Mouse (Mus musculus) cerebellum, postnatal 10 days (tissue): ENCODE results near the gene Hcn1.

Experiments used
- DNase-seq, 2 experiments: peaks; one replicate each; pipeline ENCODE4 v3.0.0; 2021; ENCODE audit warnings: mixed read lengths in 2 of 2

The Hcn1 gene

DNA sequence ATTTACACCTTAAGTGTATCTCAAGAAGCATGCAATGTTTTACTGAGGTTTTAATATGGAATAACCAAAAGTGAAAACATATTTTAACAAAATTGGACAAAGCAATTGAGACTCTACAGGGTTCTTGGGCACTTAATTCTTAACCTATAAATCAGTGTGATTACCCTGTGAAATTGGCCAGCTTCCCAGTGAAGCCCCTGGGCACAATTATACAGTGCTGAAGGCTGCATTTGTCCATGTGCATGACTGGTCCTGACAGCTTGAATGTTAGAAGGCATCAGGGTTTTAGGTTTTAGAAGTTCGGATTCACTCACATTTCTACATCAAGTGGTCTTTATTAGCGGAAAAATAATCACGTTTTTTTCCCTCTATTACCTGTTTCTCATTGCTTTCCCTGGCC, 103.9 kb downstream of the Hcn1 start:
- DNase-seq: peak; percentile 73 to 81

DNA sequence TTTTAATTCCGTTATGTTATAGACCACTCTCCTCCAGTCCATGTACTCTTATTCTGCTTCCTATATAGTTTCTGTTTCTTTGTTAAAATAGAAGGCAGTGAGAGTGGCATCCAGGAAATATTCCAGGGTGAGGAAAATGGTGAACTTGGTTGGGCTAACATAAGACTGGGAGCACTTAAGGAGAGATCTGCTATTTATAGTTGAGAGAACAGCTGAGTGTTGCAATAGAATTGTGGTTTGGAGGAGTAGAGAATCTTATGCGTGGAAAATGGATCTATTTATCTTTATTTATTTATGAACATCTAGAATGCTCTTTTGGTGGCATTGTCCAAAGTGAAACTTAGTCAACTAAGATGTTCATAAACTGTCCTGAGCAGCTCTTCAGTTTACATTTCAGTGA, 104.4 kb downstream of the Hcn1 start:
- no peak for DNase-seq

DNA sequence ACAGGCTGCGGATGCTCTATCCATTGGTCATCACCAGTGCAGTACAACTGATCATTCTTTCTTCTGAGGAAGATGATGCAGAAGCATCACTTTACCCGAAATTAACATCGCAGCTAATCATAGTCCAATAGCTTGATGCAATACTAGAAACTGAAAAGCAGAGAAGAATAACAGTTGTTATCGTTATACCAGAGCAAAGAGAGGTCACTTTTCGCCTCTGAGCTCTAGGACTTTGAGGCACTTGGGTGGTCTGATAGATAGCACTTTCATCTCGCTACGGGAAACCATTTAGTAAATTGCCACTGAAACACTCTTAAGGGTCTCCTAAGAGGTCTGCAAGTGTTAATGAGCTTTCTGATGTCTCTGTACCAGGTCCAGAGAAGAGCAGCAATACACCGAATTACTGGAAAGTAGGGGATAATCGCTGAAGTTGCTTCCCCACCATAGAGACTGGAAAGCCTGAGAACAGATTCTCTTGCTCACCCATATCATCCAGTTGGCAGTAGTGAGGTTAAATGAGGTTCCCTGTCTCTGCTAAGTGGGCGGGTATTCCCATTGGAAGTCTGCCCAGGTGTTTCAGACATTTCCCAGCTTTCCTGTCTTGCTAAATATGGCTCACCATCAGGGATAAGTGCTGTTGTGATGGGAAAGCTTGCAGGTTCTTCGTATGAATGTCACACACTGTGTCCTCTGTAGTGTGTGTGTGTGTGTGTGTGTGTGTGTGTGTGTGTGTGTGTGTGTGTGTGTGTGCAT, 105.0 kb downstream of the Hcn1 start:
- peak; percentile 67 to 78 for DNase-seq

DNA sequence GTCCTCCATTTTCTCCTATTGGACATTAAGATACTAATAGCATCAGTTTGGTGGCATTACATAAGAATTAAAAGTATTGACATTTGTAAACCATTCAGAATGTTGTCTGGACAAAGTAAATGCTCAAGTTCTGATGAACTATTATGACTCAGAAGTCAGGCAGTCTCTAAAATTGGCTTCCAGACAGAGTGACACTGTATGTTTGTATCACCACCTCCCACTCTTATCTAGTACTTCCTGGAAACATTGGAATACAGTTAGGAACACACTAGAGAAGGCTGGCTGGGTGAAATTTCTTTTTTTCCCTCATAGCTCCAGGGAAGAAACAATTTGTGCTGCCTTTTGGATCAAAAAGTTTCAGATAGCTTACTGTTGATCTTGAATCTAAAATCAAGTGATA, 108.7 kb downstream of the Hcn1 start:
- no peak for DNase-seq

DNA sequence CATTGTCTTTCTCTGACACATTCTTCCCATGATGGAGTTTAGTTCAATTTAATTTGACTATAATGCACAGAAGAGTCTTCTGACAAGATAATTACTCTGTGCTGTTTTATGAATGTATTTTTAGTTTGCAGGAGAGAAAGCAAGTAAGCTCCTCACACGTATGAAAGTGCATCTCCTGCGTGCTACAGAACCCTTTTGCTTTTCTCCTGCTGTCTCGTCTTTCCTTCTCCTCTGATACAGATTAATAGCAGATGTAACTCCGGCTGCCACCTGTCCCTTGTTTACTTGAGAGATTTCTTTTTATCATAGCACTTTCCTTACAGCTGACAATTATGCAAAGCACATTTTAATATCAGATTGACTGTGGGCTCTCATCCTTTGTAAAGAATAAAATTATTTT, 120.0 kb downstream of the Hcn1 start:
- no peak for DNase-seq

DNA sequence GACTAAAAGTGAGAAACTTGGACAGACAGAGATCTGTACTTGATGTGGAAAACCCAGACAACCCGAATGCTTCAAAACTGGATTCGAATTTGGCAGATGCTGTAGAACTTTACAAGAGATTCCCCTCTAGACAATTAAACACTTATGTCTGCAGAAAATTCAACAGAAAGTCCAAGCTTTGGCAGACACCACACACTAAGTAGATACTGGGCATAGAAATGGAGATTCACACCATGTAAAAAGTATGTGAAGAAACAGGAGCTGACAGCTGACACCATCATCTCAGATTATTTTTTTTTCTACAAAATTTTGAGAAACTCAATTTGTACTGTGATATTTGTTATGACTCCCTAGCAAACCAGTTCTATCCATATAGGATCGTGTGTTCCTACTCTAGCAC, 122.0 kb downstream of the Hcn1 start:
- DNase-seq: no peak

DNA sequence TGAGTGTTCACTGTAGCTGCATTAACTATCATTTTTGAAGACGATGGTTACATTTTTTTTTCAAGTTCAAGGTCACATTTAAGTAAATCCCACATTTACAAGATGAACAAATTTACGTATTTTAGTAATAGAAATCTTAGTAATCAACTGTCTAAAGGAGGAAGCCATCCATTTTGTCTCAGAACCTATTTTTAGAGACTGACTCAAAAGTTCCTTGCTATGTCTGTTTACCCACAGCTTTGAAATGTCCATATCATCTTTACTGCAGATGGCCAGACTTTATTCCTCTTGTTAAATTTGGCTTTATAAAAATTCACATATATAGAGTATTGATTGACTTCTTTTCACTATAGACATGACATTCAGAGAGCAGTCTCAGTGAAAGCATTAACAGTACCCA, 126.3 kb downstream of the Hcn1 start:
- no peak for DNase-seq

DNA sequence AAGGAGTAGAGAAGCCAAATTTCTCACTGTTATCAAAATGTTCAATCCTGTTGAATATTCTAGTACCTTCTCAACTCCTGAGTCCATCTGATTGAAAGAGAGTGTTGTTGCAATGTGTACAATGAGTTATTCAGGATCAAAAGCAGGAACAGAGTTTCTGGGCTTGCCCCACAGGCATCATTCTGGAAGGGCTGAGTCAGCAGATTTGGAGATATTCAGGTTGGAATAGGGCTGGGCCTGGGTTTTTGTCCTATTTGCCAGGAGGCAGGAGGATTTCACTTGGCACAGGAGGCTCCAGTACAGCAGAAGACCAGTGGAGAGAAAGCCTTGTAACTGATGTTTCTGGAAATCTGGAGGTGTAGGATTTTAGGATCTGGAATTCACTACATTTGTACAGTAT, 130.6 kb downstream of the Hcn1 start:
- DNase-seq: peak; percentile 24 to 27

DNA sequence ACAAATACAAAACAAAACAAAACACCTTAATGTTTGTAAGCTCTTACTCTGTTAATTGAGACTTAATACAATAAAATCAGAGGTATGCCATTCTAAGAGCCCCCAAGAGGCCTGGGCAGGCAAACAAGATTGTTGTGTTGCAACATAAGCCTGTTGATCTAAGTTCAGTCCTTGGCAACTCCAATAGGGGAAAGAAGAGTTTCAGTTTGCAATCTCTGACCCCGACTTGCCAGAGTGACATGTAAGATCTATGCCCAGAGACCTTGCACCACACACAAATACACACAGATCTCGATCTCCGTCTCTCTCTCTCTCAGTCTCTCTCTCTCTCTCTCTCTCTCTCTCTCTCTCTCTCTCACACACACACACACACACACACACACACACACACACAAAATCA, 142.3 kb downstream of the Hcn1 start:
- no peak for DNase-seq

DNA sequence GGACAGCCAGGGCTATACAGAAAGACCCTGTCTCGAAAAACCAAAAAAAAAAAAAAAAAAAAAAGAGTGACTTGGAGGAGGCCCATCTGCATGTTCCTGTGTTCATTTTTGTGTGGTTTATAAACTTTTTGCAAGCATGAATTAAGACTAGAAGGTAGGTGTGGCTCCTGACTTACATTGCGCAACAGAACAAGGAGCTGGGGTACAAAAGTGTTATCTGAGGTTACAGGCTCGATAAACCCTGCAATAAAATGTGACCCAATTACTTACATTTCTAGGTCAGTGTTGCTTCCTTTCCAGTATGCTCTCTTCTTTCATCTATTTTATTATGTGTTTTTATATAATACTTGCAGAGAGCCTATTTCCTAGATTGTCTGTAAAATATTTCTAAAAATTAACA, 143.1 kb downstream of the Hcn1 start:
- no peak for DNase-seq

DNA sequence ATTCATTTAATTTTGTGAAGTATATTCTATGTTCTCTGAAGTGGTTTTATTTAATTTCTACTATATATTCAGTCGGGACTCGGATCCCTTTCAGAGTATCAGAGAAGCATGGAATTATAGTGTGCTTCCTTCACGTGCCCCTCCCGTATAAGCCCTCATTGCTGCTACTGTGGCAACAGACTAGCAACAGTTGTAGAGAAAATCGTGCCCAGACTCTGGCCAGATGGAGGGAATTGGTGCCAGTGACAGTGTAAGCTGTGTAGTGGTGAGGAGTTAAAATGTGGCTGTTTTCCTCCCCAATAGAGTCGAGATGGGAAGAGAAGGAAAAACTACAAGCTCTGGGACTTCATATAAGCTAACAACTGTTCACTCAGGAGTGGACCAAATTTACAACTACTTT, 163.4 kb downstream of the Hcn1 start:
- peak; percentile 79 to 85 for DNase-seq

DNA sequence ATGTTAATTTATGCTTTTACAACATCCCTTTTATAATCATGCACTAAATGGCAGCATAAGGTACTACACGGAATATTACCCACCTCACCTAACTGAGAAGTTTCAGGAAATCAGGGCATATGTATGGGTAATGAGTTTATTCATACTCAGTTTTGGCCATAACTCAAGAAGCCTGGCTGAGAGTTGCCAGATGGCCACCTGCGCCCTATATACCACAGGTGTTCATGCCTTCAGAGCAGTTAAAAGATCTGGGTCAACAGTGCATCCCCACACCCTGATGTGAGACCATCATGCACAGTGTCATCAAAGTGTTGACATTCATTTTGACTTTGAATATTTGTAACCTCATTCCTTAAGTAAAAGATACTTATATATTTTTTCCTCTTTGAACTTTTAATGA, 183.3 kb downstream of the Hcn1 start:
- DNase-seq: peak; percentile 78 to 80

DNA sequence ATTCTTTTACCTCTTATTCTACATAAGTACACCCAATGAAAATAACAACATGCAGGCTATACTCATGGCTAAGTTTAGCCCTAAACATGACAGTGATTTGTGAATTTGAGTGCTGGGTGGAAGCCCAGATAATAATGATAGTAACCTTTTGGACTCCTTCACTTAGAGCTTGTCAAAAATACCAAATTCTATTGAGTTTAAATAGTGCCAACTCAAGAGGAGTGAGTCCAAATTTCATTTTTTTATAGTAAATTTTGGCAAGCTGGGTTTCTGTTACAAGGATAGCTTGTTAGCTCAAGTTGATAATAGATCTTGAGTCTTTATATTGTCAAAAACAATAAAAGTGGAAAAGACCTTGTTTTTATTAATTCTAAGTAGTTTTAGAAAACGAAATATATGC, 190.7 kb downstream of the Hcn1 start:
- no peak for DNase-seq

DNA sequence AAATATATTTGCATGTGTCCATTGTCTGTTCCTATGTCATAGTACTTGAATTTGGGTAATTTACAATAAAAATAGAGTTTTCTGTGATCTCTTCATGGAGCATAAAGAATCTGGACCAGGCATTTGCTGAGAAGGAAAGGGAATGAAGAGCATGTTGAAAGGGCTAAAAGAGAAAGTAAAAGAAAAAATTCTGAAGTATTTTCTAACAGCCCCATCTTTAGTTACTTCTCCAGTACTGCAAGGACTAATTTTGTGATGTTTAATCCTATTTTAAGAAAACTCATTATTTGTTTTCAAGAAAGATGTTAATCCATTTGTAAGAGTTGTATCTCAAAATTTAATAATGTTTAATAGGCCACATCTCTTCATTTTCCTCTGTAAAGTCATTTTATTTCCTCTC, 198.9 kb downstream of the Hcn1 start:
- DNase-seq: no peak

DNA sequence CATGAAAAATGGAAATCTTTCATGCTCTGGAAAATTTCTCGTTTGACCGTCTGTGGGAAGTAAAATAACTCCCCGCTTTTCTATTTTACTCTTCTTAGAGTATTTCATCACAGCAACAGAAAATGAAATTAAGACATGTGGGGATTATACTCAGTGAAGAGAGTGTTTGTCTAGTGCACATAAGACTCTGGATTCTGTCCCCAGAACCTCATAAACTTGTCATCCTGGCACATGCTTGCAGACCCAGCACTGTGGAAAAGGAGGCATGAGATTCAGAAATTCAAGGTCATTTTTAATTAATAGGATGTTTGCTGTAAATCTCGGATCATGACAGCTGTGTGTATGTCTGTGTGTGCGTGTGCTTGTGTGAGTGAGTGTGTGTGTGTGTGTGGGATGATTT, 225.5 kb downstream of the Hcn1 start:
- no peak for DNase-seq

DNA sequence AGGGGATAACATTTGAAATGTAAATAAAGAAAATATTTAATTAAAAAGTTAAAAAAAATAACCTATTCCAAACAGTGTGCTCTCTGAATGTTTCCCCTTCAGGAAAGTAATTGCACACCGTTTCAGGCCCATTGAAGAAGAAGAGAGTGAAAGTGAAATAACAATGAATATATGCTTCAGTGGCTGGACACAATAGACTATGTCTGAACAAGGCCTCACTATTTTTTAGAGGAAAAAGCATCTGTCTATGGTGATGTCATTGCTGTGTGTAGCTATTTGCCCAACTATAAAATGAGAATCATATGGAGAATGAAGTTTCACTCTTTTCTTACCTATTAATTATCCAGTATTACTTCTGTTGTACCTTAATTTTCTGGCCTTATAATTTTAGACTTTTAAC, 234.5 kb downstream of the Hcn1 start:
- no peak for DNase-seq

DNA sequence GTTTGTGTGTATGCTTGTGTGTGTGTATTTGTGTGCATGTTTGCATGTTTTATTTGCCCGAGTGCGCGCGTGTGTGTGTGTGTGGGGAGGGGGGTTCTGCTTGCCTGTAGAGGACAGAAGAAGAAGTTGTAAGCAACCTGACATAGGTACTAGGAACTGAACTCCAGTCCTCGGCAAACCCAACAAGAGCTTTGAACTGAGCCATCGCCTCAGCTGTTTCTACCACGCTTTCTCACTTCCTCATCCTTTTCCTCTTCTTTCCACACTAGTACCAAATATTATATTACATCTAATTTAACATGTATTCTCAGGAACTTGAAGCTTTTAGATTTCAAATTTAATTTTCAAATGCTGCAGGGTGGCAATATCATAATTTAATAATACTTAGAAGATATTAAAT, 236.1 kb downstream of the Hcn1 start:
- DNase-seq: no peak

DNA sequence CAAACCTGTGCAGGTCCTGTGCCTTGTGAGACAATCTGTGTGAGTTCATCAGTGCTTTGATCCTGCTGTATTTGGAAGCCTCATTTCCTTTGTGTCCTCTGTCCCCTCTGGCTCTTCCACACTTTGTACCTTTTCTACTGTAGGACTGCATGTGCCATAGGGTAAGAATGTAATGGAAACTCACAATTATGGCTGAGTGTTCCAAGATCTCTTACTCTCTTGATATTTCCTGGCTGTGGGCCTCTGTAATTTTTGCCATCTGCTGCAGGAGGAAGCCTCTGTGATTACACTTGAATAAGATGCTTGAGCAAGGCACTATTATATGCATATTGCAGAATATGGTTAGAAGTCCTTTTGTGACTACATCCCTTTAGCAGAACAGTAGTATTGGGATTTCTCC, 240.2 kb downstream of the Hcn1 start:
- DNase-seq: peak; percentile 26 to 34

DNA sequence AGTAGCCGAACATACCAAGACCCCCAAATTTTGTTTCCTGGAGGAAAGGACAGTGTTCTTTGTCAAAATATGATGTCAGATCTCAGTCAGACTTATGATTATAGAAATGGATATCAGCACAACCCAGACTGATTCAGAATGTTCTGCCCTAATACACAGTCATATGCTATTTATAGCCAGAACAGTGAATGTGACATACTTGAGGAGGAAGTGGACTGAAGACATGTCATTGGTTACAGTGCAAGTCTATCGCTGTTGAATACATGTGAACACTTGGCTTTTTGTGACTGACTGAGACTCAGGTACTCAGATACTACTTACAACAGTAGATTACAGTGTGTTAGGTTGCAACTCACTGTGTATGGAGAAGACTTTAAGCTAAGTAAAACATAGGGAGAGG, 245.2 kb downstream of the Hcn1 start:
- DNase-seq: no peak

DNA sequence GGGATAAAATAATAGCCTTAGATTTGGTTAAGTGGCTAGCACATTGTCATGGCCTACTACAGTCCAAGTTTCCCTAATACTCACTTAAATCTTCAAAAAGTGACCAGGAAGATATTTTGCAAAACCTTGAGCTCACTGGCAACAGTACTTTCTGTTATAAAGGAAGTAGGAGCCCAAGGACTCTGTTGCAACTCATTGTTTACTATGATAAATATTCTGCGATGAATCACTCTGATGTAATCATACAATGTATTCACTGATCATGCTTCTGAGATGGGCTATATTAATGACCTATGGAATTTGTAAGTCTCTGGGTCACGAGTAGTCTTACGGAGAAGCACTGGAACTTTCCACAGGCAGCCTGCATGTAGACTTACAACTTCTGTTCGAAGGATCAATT, 246.6 kb downstream of the Hcn1 start:
- DNase-seq: no peak

DNA sequence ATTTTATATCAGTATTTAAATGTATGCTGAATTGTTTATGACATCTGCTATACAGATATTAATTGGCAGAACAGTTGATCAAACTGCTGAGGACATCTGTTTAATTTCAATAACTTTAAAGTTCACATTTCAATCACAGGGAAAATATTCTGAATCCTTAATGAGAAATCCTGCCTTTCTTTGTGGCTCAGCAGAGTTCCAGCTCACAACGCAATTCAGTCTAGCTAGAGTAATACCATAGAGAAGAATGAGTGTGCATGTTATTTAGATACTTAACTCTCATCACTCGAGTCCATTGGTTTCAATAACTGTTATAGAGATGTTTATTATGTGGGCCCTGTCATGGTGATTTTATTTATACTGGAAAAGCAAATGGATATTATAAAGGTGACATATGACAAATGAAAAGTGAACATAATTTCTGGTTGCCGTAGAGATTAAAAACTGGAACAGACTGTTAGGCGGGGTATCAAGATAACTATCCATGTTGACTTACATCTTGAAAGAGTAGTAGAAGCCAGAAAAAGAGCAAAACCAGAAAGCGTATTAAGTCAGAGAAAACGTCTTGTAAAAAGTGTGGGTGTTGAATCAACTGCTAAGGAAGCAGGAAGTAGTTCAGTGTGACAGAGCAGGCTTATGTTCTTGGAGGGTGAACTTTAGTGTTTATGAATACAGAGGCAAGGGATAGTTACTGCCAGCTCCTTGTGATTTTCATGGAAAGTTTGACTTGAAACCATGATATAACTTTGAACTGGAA, 250.0 kb downstream of the Hcn1 start:
- DNase-seq: no peak

DNA sequence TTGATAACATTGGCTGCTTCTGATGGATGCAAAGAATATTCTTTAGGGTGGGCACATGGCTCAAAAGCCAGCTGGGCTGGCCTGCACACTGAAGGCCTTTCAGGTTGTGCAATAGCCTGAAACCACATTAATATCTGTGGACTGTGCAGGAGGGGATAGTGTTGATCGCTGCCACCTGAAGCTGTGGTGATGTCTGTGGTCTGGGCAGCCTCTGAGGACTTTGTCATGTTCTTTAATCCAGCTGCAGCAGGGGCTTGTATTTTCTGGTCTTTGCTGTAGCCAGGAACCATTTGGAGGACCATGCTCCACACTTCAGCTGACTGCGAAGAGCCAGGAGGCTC, 250.6 kb downstream of the Hcn1 start:
- DNase-seq: no peak

DNA sequence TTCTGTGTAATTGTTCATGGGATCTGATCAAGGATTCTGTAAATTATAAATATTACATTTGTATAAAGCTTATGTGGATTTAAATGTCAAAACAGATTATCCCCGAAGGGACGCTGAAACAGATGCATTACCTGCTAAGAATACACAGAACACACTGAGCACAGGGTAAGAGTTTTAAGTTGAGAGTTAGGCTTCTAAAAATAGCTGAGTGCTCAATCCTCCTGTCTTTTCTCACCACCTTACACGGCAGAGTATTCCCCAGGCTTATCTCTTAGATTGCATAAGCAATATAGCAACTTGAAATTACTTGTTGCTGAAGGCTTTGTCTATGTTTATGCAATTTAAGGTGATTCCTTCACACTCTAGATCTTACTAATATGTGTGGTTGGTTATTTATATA, 256.3 kb downstream of the Hcn1 start:
- no peak for DNase-seq

DNA sequence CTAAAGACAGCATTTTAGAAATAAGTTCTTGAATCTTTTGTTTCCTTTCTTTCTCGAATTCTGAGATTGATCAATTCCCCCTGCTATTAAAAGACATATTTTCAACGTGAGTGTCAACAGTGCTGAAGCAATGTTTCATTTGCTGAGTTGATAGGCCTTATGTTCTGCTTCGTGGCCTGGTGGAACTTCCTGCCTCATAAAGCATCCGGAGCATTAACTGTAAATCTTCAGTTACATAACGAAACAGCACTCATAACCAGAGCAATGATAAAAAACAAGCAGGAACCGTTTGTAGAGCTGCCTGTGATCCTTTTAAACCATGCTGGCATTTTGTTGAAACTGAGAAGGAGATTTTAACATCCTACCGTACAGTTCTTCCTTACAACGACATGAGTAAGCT, 275.7 kb downstream of the Hcn1 start:
- DNase-seq: no peak
